Mouse (Mus musculus) ES-E14 (cell line): Measurements from ENCODE around the gene BC005624.

Experiments used
- CHD2 ChIP-seq: IDR thresholded peaks from 2 replicates; pipeline ENCODE4 v1.6.1; 2014; ENCODE audit warnings: mild to moderate bottlenecking, low read depth, low read length, inconsistent platforms
- HCFC1 ChIP-seq: IDR thresholded peaks from 2 replicates; pipeline ENCODE4 v1.6.1; 2012; ENCODE audit warnings: low read length, inconsistent platforms, borderline replicate concordance; ENCODE audit not compliant: insufficient read depth
- MAFK ChIP-seq: IDR thresholded peaks from 2 replicates; pipeline ENCODE4 v1.6.1; 2014; ENCODE audit warnings: mild to moderate bottlenecking, low read depth, low read length, inconsistent platforms; ENCODE audit not compliant: insufficient read depth
- ZC3H11A ChIP-seq: IDR thresholded peaks from 2 replicates; pipeline ENCODE4 v1.6.1; 2012; ENCODE audit warnings: low read depth, mild to moderate bottlenecking, inconsistent platforms, low read length, borderline replicate concordance

GRCm38 (mm10) chr2:30994853-30995252, 12.9 kb upstream of the BC005624 start:
- no peak for TF ChIP-seq ZC3H11A
- no peak for TF ChIP-seq MAFK
- no peak for TF ChIP-seq CHD2
- no peak for TF ChIP-seq HCFC1
